Mouse (Mus musculus) megakaryocyte, embryonic 14.5 days (primary cell): ENCODE results near the gene Morf4l1. TPM values are rescaled to one million over a fixed set of nuclear protein-coding genes. Genes with fewer than 3 reads are reported as not detected.
"Not testable (repeated sequence)": the region's sequence is repeated elsewhere in the genome, so short reads cannot be mapped to it uniquely, and the experiment has no call there.

ENCODE experiments used
- H3K27me3 ChIP-seq: replicated peaks from 2 replicates; pipeline ENCODE3; 2012; ENCODE audit warnings: inconsistent platforms
- H3K36me3 ChIP-seq: replicated peaks from 2 replicates; pipeline ENCODE3; 2012; ENCODE audit warnings: low read length, inconsistent platforms, mixed read lengths
- H3K4me1 ChIP-seq: 2 replicates; pipeline ENCODE4 v1.6.1; 2012; ENCODE audit warnings: inconsistent platforms
- H3K4me3 ChIP-seq: replicated peaks from 2 replicates; pipeline ENCODE3; 2012; ENCODE audit warnings: moderate library complexity, mild to moderate bottlenecking, inconsistent platforms
- H3K9me3 ChIP-seq: 2 replicates; pipeline ENCODE4 v1.6.1; 2012; ENCODE audit warnings: inconsistent platforms
- FLI1 ChIP-seq: IDR thresholded peaks from 2 replicates; pipeline ENCODE4 v1.6.1; 2012; ENCODE audit warnings: low read length, inconsistent platforms, mixed read lengths
- GATA1 ChIP-seq: IDR thresholded peaks from 3 replicates; pipeline ENCODE4 v1.6.1; 2012; ENCODE audit warnings: mixed read lengths, low read length, inconsistent platforms, borderline replicate concordance
- polyA plus RNA-seq: library from polyadenylated mRNA; stranded (reverse); fragments of >175 nt; gene quantifications from 2 replicates; pipeline ENCODE4 v1.2.3, GENCODE M21; 2012; ENCODE audit warnings: low replicate concordance; ENCODE audit not compliant: insufficient read depth

Gene Morf4l1
- polyA plus RNA-seq, 1 experiment: 75.8 TPM

DNA sequence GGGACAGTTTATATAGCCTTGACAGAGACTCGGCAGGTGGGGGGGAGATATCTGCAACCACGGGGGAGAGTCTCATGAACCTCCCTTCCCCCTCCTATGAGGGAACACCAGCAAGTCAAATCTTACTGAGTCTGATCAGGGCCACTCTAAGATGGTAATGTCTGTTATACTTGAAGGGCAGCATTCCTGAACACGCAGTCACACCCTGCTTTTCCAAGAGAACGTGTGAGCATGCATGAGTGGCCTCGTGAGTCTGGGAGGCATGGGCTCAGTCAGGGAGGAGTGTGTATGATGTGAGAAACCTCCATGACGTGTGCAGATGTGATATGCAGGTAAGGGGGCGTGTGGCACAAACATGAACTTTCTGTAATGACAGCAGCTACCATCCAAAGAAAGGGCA is 45.1 kb downstream of the Morf4l1 start:
- Histone ChIP-seq H3K9me3 (no peaks in the 10 kb centered on the region), H3K27me3 (peaks cover 75% of the 10 kb centered on the region), H3K36me3 (no peaks in the 10 kb centered on the region), H3K4me3 (no peak overlapping the region), H3K4me1 (peaks cover 3% of the 10 kb centered on the region)
- no peak for TF ChIP-seq FLI1
- TF ChIP-seq GATA1: no peak

GRCm38 (mm10) chr9:90068786-90069185 is 45.8 kb downstream of the Morf4l1 start:
- H3K4me3 ChIP-seq: no peak overlapping the region
- no peaks in the 10 kb centered on the region for H3K4me1 ChIP-seq
- no peaks in the 10 kb centered on the region for H3K9me3 ChIP-seq
- H3K36me3 ChIP-seq: no peaks in the 10 kb centered on the region
- H3K27me3 ChIP-seq: peaks cover 81% of the 10 kb centered on the region
- TF ChIP-seq GATA1 (no peak), FLI1 (no peak)

GRCm38 (mm10) chr9:90067341-90067740 is 47.2 kb downstream of the Morf4l1 start:
- H3K9me3 ChIP-seq: no peaks in the 10 kb centered on the region
- H3K27me3 ChIP-seq: peaks cover 78% of the 10 kb centered on the region
- no peak overlapping the region for H3K4me3 ChIP-seq
- H3K36me3 ChIP-seq: no peaks in the 10 kb centered on the region
- TF ChIP-seq GATA1 (no peak), FLI1 (no peak)
- no peaks in the 10 kb centered on the region for H3K4me1 ChIP-seq

DNA sequence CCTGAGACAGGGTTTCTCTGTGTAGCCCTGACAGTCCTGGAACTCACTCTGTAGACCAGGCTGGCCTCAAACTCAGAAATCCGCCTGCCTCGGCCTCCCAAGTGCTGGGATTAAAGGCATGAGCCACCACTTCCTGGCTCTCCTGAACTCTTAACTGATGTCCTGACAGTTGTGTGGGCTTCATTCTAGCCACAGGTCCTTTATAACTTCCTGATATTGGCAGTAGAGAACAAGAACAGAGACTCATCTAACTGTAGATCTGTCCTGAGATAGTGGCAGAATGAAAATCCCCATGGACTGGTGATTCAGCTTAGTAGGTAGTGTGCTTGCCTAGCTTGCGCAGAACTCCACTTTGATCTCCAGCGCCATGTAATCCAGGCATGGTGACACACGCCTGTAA is 53.6 kb downstream of the Morf4l1 start:
- not testable (repeated sequence) for H3K4me3 ChIP-seq, H3K36me3 ChIP-seq, H3K9me3 ChIP-seq, H3K4me1 ChIP-seq
- H3K27me3 ChIP-seq: peaks cover 44% of the 10 kb centered on the region

DNA sequence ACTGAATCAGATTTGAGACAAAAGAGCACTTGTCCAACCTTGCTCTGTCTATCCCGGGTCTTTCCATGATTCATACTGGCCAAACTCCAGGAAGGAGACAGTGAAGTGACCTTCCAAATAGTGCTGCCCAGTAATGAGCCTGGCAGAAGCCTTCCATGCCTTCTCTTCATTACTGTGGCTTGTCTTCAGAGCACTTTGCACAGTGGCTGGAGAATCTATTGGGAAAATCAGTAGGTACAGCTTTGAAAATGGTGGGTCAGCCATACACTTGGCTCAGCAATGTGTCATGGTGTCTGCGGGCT is 54.0 kb downstream of the Morf4l1 start:
- Histone ChIP-seq H3K9me3 (no peaks in the 10 kb centered on the region), H3K4me1 (no peaks in the 10 kb centered on the region), H3K36me3 (no peaks in the 10 kb centered on the region), H3K4me3 (no peak overlapping the region), H3K27me3 (peaks cover 43% of the 10 kb centered on the region)
- TF ChIP-seq FLI1: no peak
- no peak for TF ChIP-seq GATA1

DNA sequence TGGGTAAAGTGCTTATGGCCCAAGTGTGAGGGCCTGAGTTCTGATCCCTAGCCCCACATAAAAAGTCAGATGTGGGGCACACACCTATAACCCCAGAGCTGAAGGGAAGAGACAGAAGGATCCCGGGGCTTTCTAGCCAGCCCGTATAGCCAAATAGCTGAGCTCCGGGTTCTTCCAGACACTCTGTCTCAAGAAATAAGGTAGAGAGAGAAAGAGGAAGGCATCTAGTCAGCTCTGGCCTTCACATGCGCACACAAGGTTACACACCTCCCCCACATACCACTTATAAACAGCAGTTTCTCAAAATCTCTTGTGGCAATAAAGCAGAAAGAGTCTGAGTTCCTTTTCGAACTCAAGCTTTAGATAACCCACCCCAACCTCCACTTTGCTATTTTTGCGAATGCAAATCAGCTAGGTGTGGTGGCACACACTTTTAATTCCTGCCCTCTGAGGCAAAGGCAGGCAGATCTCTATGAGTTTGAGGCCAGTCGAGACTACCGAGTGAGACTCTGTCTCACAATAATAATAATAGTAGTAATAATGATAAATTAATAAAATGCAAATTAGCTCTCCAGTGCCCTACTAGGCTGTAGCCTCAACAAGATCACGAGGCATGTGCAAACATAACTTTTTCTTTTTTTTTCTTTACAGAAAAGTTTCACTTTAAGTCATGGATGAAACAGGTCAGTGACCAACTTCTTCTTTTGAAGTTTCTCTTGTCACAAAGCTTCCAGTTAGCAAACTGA is 54.6 kb downstream of the Morf4l1 start:
- H3K4me1 ChIP-seq: peaks cover under 1% of the 10 kb centered on the region; the same call in 1 of the 2 replicates
- peaks cover 41% of the 10 kb centered on the region for H3K27me3 ChIP-seq
- no peak for TF ChIP-seq GATA1
- no peak for TF ChIP-seq FLI1
- H3K9me3 ChIP-seq: no peaks in the 10 kb centered on the region
- H3K4me3 ChIP-seq: no peak overlapping the region
- no peaks in the 10 kb centered on the region for H3K36me3 ChIP-seq

DNA sequence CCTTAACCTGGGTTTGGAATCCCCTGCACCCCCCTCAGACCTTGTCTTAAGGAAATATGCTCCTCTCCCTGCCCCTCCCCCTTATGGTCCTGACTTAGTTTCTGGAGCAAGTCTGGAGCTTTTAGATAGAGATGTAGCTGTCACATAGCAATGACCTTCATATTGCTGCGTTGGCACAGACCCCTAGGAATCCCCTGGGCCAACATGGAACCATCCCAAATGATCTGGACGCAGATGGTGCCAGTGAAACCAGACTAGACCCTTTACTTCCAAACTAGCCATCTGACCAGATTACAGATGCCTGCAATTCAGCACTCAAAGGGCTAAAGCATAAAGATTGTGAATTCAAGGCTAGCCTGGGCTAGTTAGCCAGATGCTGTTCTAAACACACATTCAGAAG is 57.9 kb downstream of the Morf4l1 start:
- H3K27me3 ChIP-seq: peaks cover 31% of the 10 kb centered on the region
- H3K4me1 ChIP-seq: peaks cover 11% of the 10 kb centered on the region
- H3K9me3 ChIP-seq: no peaks in the 10 kb centered on the region
- no peaks in the 10 kb centered on the region for H3K36me3 ChIP-seq
- TF ChIP-seq FLI1: no peak
- no peak for TF ChIP-seq GATA1
- no peak overlapping the region for H3K4me3 ChIP-seq

GRCm38 (mm10) chr9:90055911-90056310 is 58.7 kb downstream of the Morf4l1 start:
- H3K36me3 ChIP-seq: no peaks in the 10 kb centered on the region
- H3K4me3 ChIP-seq: no peak overlapping the region
- no peak for TF ChIP-seq FLI1
- TF ChIP-seq GATA1: no peak
- H3K4me1 ChIP-seq: peaks cover 11% of the 10 kb centered on the region
- no peaks in the 10 kb centered on the region for H3K9me3 ChIP-seq
- peaks cover 31% of the 10 kb centered on the region for H3K27me3 ChIP-seq

- Histone ChIP-seq H3K4me1 (peaks cover 11% of the 10 kb centered on the region), H3K4me3 (peak overlapping the region; percentile 18), H3K27me3 (peaks cover 35% of the 10 kb centered on the region), H3K36me3 (no peaks in the 10 kb centered on the region), H3K9me3 (no peaks in the 10 kb centered on the region)
- TF ChIP-seq FLI1 (no peak), GATA1 (no peak)
Measured at GRCm38 (mm10) chr9:90055409-90055808, 59.2 kb downstream of the Morf4l1 start.

DNA sequence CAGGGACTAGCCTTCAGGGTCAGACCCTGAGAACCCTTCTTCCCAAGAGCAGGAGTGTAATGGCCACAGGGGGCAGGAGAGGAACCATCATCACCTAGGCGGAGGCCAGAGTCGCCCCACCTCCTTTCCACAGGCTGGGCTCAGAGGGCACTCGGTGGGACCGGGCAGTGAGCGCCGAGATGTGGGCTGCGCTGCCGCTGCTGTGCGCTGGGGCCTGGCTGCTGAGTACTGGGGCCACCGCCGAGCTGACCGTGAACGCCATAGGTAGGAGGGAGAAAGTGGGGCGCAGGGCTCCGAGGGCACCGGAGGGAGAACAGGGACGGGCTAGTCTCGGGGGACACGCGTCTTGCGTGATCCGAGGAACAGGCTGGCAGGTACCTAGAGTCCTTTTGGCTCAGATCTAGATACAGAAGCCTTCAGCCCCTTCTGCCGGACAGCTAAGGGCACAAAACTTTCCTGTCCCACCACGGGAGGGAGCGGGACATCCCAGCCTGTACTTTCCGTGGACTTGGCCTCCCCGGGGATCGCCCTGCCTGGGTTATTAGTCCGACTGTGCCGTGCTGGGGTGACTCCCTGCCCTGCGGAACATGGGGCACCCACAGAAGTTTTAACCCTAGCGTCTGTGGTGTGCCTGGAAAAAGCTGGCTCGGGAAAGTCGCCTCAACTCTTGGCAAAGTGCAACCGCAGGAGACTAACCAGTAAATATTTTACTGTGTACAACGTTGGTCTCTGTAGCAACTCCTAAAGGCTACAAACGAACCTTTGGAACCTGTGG is 60.0 kb downstream of the Morf4l1 start:
- Histone ChIP-seq H3K4me1 (peaks cover 11% of the 10 kb centered on the region), H3K4me3 (peak overlapping the region; percentile 90), H3K36me3 (no peaks in the 10 kb centered on the region), H3K27me3 (peaks cover 35% of the 10 kb centered on the region), H3K9me3 (no peaks in the 10 kb centered on the region)
- TF ChIP-seq GATA1: no peak
- no peak for TF ChIP-seq FLI1
